Mouse (Mus musculus) macrophage (primary cell): ENCODE measurements around the gene Mctp2. TPM values are rescaled to one million over a fixed set of nuclear protein-coding genes. Genes with fewer than 3 reads are reported as not detected.

Experiments used
- H3K27ac ChIP-seq: fragments of 350-480 bp; formaldehyde crosslinking; 2 replicates; pipeline ENCODE4 v1.9.0; 2021
- H3K36me3 ChIP-seq: fragments of 350-480 bp; formaldehyde crosslinking; 2 replicates; pipeline ENCODE4 v1.9.0; 2021; ENCODE audit errors: inconsistent target
- H3K4me3 ChIP-seq: fragments of 350-480 bp; formaldehyde crosslinking; 2 replicates; pipeline ENCODE4 v1.9.0; 2021; ENCODE audit errors: inconsistent target
- H3K79me2 ChIP-seq: fragments of 350-480 bp; formaldehyde crosslinking; 2 replicates; pipeline ENCODE4 v1.9.0; 2021; ENCODE audit errors: inconsistent target
- WGBS: methylation state at CpG from one replicate; pipeline ENCODE4 v1.1.7; 2026; ENCODE audit warnings: inconsistent platforms; ENCODE audit not compliant: missing documents; 5-methylcytosine and 5-hydroxymethylcytosine counted together
- polyA plus RNA-seq: library from polyadenylated mRNA; stranded (reverse); fragments of 250-400 nt; gene quantifications from 3 replicates; pipeline ENCODE4 v1.2.4, GENCODE M21; 2018; ENCODE audit warnings: inconsistent platforms
- total RNA-seq, 78 experiments: library from RNA; depleted of rRNA; stranded (reverse); fragments of 250-400 nt; gene quantifications; 1 replicate in 9 of 78; 2 replicates in 24 of 78; 3 replicates in 43 of 78; 4 replicates in 2 of 78; pipeline ENCODE4 v1.2.4; 2018; ENCODE audit warnings: inconsistent platforms in 56 of 78

Gene Mctp2
- total RNA-seq (2018; cell fraction: chromatin; rRNA removed) = under 1 TPM in 13 of 26 experiments, not detected in 13; 0.08 to 0.33 (median 0.16) TPM
- total RNA-seq (2018; cell fraction: cytosol; rRNA removed) = under 1 TPM in 21 of 26 experiments, not detected in 5; 0.03 to 0.21 (median 0.09) TPM
- total RNA-seq (2018; cell fraction: nucleus; rRNA removed) = 1 to 10 TPM in 4 of 26 experiments, under 1 TPM in 22; 0.11 to 2.0 (median 0.57) TPM
- polyA plus RNA-seq = 0.05 to 0.14 TPM in 2 of 3 replicates, not detected in the other

- H3K27ac ChIP-seq = no peak within 1 kb of the TSS
- H3K79me2 ChIP-seq = no peaks in the 10 kb centered on the region
- no peak within 1 kb of the TSS for H3K4me3 ChIP-seq
- H3K36me3 ChIP-seq = no peaks in the 10 kb centered on the region
- WGBS = 1% methylated on average over 28 of the region's 28 CpGs
These were observed at the start of gene Mctp2 for GRCm38 (mm10) chr7:72306382-72306841. Gene Mctp2 (minus strand): TSS chr7:72306608.

- Histone ChIP-seq H3K27ac (no peak overlapping the region), H3K36me3 (no peaks in the 10 kb centered on the region), H3K79me2 (no peaks in the 10 kb centered on the region), H3K4me3 (no peak overlapping the region)
These were observed 39.5 kb upstream of the Mctp2 start for GRCm38 (mm10) chr7:72345901-72346300.

- Histone ChIP-seq H3K27ac (no peak overlapping the region), H3K36me3 (no peaks in the 10 kb centered on the region), H3K4me3 (no peak overlapping the region), H3K79me2 (no peaks in the 10 kb centered on the region)
- 88% methylated on average over 2 of the region's 2 CpGs for WGBS
These were observed 37.3 kb upstream of the Mctp2 start for GRCm38 (mm10) chr7:72343751-72344150.

GRCm38 (mm10) chr7:72342822-72343221 is 36.4 kb upstream of the Mctp2 start:
- no peak overlapping the region for H3K27ac ChIP-seq
- no peaks in the 10 kb centered on the region for H3K79me2 ChIP-seq
- no peaks in the 10 kb centered on the region for H3K36me3 ChIP-seq
- no peak overlapping the region for H3K4me3 ChIP-seq
- 44% methylated on average over 1 of the region's 2 CpGs for WGBS

GRCm38 (mm10) chr7:72325961-72326360 is 19.6 kb upstream of the Mctp2 start:
- Histone ChIP-seq H3K27ac (no peak overlapping the region), H3K36me3 (no peaks in the 10 kb centered on the region), H3K4me3 (no peak overlapping the region), H3K79me2 (no peaks in the 10 kb centered on the region)
- WGBS = 28% methylated on average over 5 of the region's 5 CpGs

GRCm38 (mm10) chr7:72320906-72321305 is 14.5 kb upstream of the Mctp2 start:
- Histone ChIP-seq H3K27ac (no peak overlapping the region), H3K4me3 (no peak overlapping the region), H3K36me3 (no peaks in the 10 kb centered on the region), H3K79me2 (no peaks in the 10 kb centered on the region)
- 92% methylated on average over 4 of the region's 4 CpGs for WGBS

- H3K4me3 ChIP-seq = no peak overlapping the region
- H3K36me3 ChIP-seq = no peaks in the 10 kb centered on the region
- WGBS = 95% methylated on average over 4 of the region's 4 CpGs
These were observed 14.0 kb upstream of the Mctp2 start for GRCm38 (mm10) chr7:72320441-72320840.

GRCm38 (mm10) chr7:72314395-72315060 is 8.1 kb upstream of the Mctp2 start:
- 43% methylated on average over 9 of the region's 9 CpGs for WGBS
- H3K4me3 ChIP-seq = no peak overlapping the region
- H3K27ac ChIP-seq = no peak overlapping the region
- no peaks in the 10 kb centered on the region for H3K36me3 ChIP-seq
- H3K79me2 ChIP-seq = no peaks in the 10 kb centered on the region

More at GRCm38 (mm10) chr7:72320441-72320840, 14.0 kb upstream of the Mctp2 start:
- Histone ChIP-seq H3K79me2 (no peaks in the 10 kb centered on the region), H3K27ac (no peak overlapping the region)

- H3K79me2 ChIP-seq = no peaks in the 10 kb centered on the region
- WGBS = 67% methylated on average over 3 of the region's 3 CpGs
- no peak overlapping the region for H3K4me3 ChIP-seq
- no peak overlapping the region for H3K27ac ChIP-seq
- no peaks in the 10 kb centered on the region for H3K36me3 ChIP-seq
These were observed 7.5 kb upstream of the Mctp2 start for GRCm38 (mm10) chr7:72313908-72314307.

- 60% methylated on average over 8 of the region's 8 CpGs for WGBS
- Histone ChIP-seq H3K36me3 (no peaks in the 10 kb centered on the region), H3K4me3 (no peak overlapping the region), H3K79me2 (no peaks in the 10 kb centered on the region), H3K27ac (no peak overlapping the region)
These were observed 5.2 kb upstream of the Mctp2 start for GRCm38 (mm10) chr7:72311582-72311981.

GRCm38 (mm10) chr7:72308078-72308477 is 1.7 kb upstream of the Mctp2 start:
- WGBS = 8% methylated on average over 5 of the region's 5 CpGs
- Histone ChIP-seq H3K79me2 (no peaks in the 10 kb centered on the region), H3K36me3 (no peaks in the 10 kb centered on the region), H3K4me3 (no peak overlapping the region), H3K27ac (no peak overlapping the region)

GRCm38 (mm10) chr7:72306847-72307246 is 439 bp upstream of the Mctp2 start:
- 16% methylated on average over 7 of the region's 7 CpGs for WGBS
- no peak overlapping the region for H3K4me3 ChIP-seq
- H3K36me3 ChIP-seq = no peaks in the 10 kb centered on the region
- H3K79me2 ChIP-seq = no peaks in the 10 kb centered on the region
- no peak overlapping the region for H3K27ac ChIP-seq

GRCm38 (mm10) chr7:72305971-72306370 is 437 bp downstream of the Mctp2 start:
- Histone ChIP-seq H3K4me3 (no peak overlapping the region), H3K79me2 (no peaks in the 10 kb centered on the region), H3K36me3 (no peaks in the 10 kb centered on the region), H3K27ac (no peak overlapping the region)
- 3% methylated on average over 14 of the region's 14 CpGs for WGBS

- H3K79me2 ChIP-seq = no peaks in the 10 kb centered on the region
- no peaks in the 10 kb centered on the region for H3K36me3 ChIP-seq
- no peak overlapping the region for H3K27ac ChIP-seq
- 80% methylated on average over 4 of the region's 4 CpGs for WGBS
- H3K4me3 ChIP-seq = no peak overlapping the region
These were observed 4.7 kb downstream of the Mctp2 start for GRCm38 (mm10) chr7:72301667-72302066.

GRCm38 (mm10) chr7:72299726-72300125 is 6.7 kb downstream of the Mctp2 start:
- 0% methylated on average over 6 of the region's 6 CpGs for WGBS
- Histone ChIP-seq H3K27ac (no peak overlapping the region), H3K4me3 (no peak overlapping the region), H3K79me2 (no peaks in the 10 kb centered on the region), H3K36me3 (no peaks in the 10 kb centered on the region)
